Mouse (Mus musculus) thymus, postnatal 4 days (tissue): ENCODE measurements around the gene Zscan4c.
"Not testable (repeated sequence)": the region's sequence is repeated elsewhere in the genome, so short reads cannot be mapped to it uniquely, and the experiment has no call there.

Experiments
- DNase-seq: peaks from one replicate; pipeline ENCODE4 v3.0.0; 2021

Gene Zscan4c

DNA sequence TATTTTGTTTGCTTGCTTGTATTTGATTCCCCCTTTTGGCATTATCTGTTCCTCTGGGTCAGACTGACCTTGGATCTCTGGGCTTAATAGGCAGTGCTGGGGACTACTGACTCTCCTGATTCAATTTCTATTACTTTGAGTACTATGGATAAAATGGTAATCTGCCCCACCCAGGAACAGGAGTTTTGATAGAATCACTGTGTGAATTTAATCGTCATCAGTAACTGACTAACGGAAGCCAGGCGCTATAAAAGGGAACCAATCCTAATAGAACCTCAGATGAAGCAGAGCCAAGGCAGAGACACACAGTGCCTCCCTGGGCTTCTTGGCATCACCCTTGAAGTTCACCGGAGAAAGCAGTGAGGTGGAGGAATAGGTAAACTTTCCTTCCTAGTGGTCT lies at the start of gene Zscan4c:
Zscan4c (plus strand) TSS at position 301 of the 400 bp plus-strand sequence.
- not testable (repeated sequence) for DNase-seq
